Mouse (Mus musculus): ENCODE data around the gene Krtap28-13.

The Krtap28-13 gene

GRCm38 (mm10) chr1:83060643-83061042, at the start of gene Krtap28-13:
Gene Krtap28-13 (plus strand): TSS chr1:83060930.
- no peak for DNase-seq (ENCODE audit: low read depth, low spot score)

- no peak for DNase-seq (ENCODE audit: low read depth, low spot score)
These were observed 46.3 kb upstream of the Krtap28-13 start for GRCm38 (mm10) chr1:83014477-83014876.

- DNase-seq (ENCODE audit: low read depth, low spot score): no peak
These were observed 45.3 kb upstream of the Krtap28-13 start for GRCm38 (mm10) chr1:83015329-83015879.

GRCm38 (mm10) chr1:83016556-83016955, 44.2 kb upstream of the Krtap28-13 start:
- no peak for DNase-seq (ENCODE audit: low read depth, low spot score)

- DNase-seq (ENCODE audit: low read depth, low spot score): no peak
These were observed 28.8 kb upstream of the Krtap28-13 start for GRCm38 (mm10) chr1:83031950-83032349.

GRCm38 (mm10) chr1:83032508-83032907, 28.2 kb upstream of the Krtap28-13 start:
- DNase-seq (ENCODE audit: low read depth, low spot score): no peak

GRCm38 (mm10) chr1:83034509-83034908, 26.2 kb upstream of the Krtap28-13 start:
- no peak for DNase-seq (ENCODE audit: low read depth, low spot score)

- no peak for DNase-seq (ENCODE audit: low read depth, low spot score)
These were observed 23.6 kb upstream of the Krtap28-13 start for GRCm38 (mm10) chr1:83036892-83037667.

GRCm38 (mm10) chr1:83038109-83038672, 22.5 kb upstream of the Krtap28-13 start, which contains the start of gene Slc19a3:
Gene Slc19a3 (minus strand): TSS chr1:83038448.
- DNase-seq (ENCODE audit: low read depth, low spot score): no peak

- no peak for DNase-seq (ENCODE audit: low read depth, low spot score)
These were observed 21.6 kb upstream of the Krtap28-13 start for GRCm38 (mm10) chr1:83039080-83039479.

GRCm38 (mm10) chr1:83042380-83042779, 18.4 kb upstream of the Krtap28-13 start, which contains the start of gene Krtap28-10:
Gene Krtap28-10 (minus strand): TSS chr1:83042480.
- DNase-seq (ENCODE audit: low read depth, low spot score): no peak

- no peak for DNase-seq (ENCODE audit: low read depth, low spot score)
These were observed 15.8 kb upstream of the Krtap28-13 start, which contains the start of gene Gm47969 for GRCm38 (mm10) chr1:83044882-83045427. Gene Gm47969 (plus strand): TSS chr1:83044932.

GRCm38 (mm10) chr1:83058481-83058880, 2.2 kb upstream of the Krtap28-13 start:
- no peak for DNase-seq (ENCODE audit: low read depth, low spot score)

- DNase-seq (ENCODE audit: low read depth, low spot score): no peak
These were observed 1.5 kb upstream of the Krtap28-13 start, which contains the start of gene A030005K14Rik for GRCm38 (mm10) chr1:83059278-83059677. Gene A030005K14Rik (minus strand): TSS chr1:83059378.

GRCm38 (mm10) chr1:83064851-83065250, 4.1 kb downstream of the Krtap28-13 start:
- peak; percentile 16 for DNase-seq (ENCODE audit: low read depth, low spot score)

GRCm38 (mm10) chr1:83066577-83066976, 5.8 kb downstream of the Krtap28-13 start:
- DNase-seq (ENCODE audit: low read depth, low spot score): no peak

GRCm38 (mm10) chr1:83067205-83067604, 6.5 kb downstream of the Krtap28-13 start:
- DNase-seq (ENCODE audit: low read depth, low spot score): no peak

- DNase-seq (ENCODE audit: low read depth, low spot score): no peak
These were observed 14.9 kb downstream of the Krtap28-13 start for GRCm38 (mm10) chr1:83075526-83076189.

- peak; percentile 54 for DNase-seq (ENCODE audit: low read depth, low spot score)
These were observed 15.6 kb downstream of the Krtap28-13 start for GRCm38 (mm10) chr1:83076190-83076917.

GRCm38 (mm10) chr1:83077016-83077415, 16.3 kb downstream of the Krtap28-13 start:
- DNase-seq (ENCODE audit: low read depth, low spot score): peak; percentile 34

GRCm38 (mm10) chr1:83084790-83085189, 24.1 kb downstream of the Krtap28-13 start:
- DNase-seq (ENCODE audit: low read depth, low spot score): no peak
